Mouse (Mus musculus) heart, adult 2 months (tissue): ENCODE data around the gene Hist2h4. TPM values are rescaled to one million over a fixed set of nuclear protein-coding genes. Genes with fewer than 3 reads are reported as not detected.
A peak's percentile ranks its signal among the peaks of the same experiment; 100 is the strongest.
"Not testable (repeated sequence)": the region's sequence is repeated elsewhere in the genome, so short reads cannot be mapped to it uniquely, and the experiment has no call there.

Source experiments
- DNase-seq, 2 experiments: peaks; one replicate each; pipeline ENCODE4 v3.0.0; 2021
- H3K27ac ChIP-seq: fragments of 200-600 bp; 2 replicates; pipeline ENCODE4 v1.8.1; 2022
- H3K27me3 ChIP-seq: fragments of 200-500 bp; 2 replicates; pipeline ENCODE4 v1.6.1; 2012; ENCODE audit warnings: mild to moderate bottlenecking, low read length, inconsistent platforms, mixed read lengths; ENCODE audit not compliant: control insufficient read depth, insufficient read depth
- H3K36me3 ChIP-seq: fragments of 200-500 bp; 2 replicates; pipeline ENCODE4 v1.6.1; 2012; ENCODE audit warnings: low read length, inconsistent platforms; ENCODE audit not compliant: control insufficient read depth, insufficient read depth
- H3K4me1 ChIP-seq: fragments of 200-500 bp; 2 replicates; pipeline ENCODE4 v1.6.1; 2011; ENCODE audit warnings: low read length; ENCODE audit not compliant: control insufficient read depth, insufficient read depth
- H3K4me3 ChIP-seq: fragments of 200-600 bp; 2 replicates; pipeline ENCODE4 v1.8.1; 2022
- H3K79me2 ChIP-seq: fragments of 200-500 bp; replicated peaks from 2 replicates; pipeline ENCODE4 v1.6.1; 2012; ENCODE audit warnings: mild to moderate bottlenecking, inconsistent platforms, low read length, moderate library complexity, mixed read lengths; ENCODE audit not compliant: control insufficient read depth, insufficient read depth
- H3K9ac ChIP-seq: fragments of 200-500 bp; 2 replicates; pipeline ENCODE4 v1.6.1; 2012; ENCODE audit warnings: low read depth, mild to moderate bottlenecking, control low read depth, inconsistent platforms, low read length, mixed read lengths
- CTCF ChIP-seq: fragments of 200-600 bp; IDR thresholded peaks from 2 replicates; pipeline ENCODE4 v1.8.1; 2022; ENCODE audit warnings: antibody characterized with exemption, mild to moderate bottlenecking, moderate library complexity
- EP300 ChIP-seq: fragments of 200-500 bp; IDR thresholded peaks from 2 replicates; pipeline ENCODE4 v1.6.1; 2011; ENCODE audit warnings: low read depth, low read length, control low read depth; ENCODE audit not compliant: insufficient read depth
- POLR2A ChIP-seq: fragments of 200-500 bp; IDR thresholded peaks from 2 replicates; pipeline ENCODE4 v1.6.1; 2011; ENCODE audit warnings: mild to moderate bottlenecking, low read depth, low read length, control low read depth; ENCODE audit not compliant: insufficient read depth
- WGBS: fragments of 180-500 bp; shearing (Covaris S2); methylation state at CpG from one replicate; pipeline ENCODE4 v1.1.7; 2018; 5-methylcytosine and 5-hydroxymethylcytosine counted together
- intact Hi-C: fragments of 180-260 bp; cut with DNase I; formaldehyde crosslinking; loops from one replicate; pipeline ENCODE4 v1.15.1; 2025
- polyA plus RNA-seq: library from polyadenylated mRNA; depleted of rRNA; stranded (reverse); fragments of >200 nt; gene quantifications from 2 replicates; pipeline ENCODE4 v1.2.3, GENCODE M21; 2012
- total RNA-seq, 2 experiments: library from RNA; stranded (reverse); gene quantifications; 2 replicates each; pipeline ENCODE4 v1.2.3; 2021

Hist2h4 gene
- total and polyA plus RNA-seq, 3 experiments = 1.4 to 14.0 (median 11.6) TPM

DNA sequence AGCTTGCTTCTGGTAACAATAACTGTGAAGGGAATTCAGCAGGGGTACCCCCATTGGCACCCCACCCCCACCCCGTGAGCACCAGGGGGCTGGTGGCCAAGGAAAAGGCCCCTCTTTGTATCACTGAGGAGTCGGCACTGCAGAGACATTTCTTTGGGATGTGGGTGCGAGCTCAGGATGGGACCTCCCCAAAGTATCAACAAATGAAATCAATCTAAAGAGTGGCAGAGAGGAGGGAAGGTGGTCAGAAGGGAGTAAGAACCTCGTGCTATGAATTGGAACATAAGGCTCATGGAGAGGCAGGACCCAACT is 14.1 kb downstream of the Hist2h4 start:
- 63% methylated on average over 4 of the region's 4 CpGs for WGBS
- TF ChIP-seq POLR2A (no peak), CTCF (no peak), EP300 (no peak)
- intact Hi-C loops = loop anchor here (1.0 kb wide), 1 partner anchor 10 kb away; no protein-coding TSS in a partner anchor
- H3K4me3 ChIP-seq = no peak overlapping the region
- peaks cover 3% of the 10 kb centered on the region for H3K4me1 ChIP-seq
- no peak overlapping the region for H3K27ac ChIP-seq
- H3K36me3 ChIP-seq = peaks cover 2% of the 10 kb centered on the region; the same call in 1 of the 2 replicates
- H3K79me2 ChIP-seq = no peaks in the 10 kb centered on the region
- no peaks in the 10 kb centered on the region for H3K27me3 ChIP-seq
- no peak for DNase-seq
- H3K9ac ChIP-seq = no peak overlapping the region

DNA sequence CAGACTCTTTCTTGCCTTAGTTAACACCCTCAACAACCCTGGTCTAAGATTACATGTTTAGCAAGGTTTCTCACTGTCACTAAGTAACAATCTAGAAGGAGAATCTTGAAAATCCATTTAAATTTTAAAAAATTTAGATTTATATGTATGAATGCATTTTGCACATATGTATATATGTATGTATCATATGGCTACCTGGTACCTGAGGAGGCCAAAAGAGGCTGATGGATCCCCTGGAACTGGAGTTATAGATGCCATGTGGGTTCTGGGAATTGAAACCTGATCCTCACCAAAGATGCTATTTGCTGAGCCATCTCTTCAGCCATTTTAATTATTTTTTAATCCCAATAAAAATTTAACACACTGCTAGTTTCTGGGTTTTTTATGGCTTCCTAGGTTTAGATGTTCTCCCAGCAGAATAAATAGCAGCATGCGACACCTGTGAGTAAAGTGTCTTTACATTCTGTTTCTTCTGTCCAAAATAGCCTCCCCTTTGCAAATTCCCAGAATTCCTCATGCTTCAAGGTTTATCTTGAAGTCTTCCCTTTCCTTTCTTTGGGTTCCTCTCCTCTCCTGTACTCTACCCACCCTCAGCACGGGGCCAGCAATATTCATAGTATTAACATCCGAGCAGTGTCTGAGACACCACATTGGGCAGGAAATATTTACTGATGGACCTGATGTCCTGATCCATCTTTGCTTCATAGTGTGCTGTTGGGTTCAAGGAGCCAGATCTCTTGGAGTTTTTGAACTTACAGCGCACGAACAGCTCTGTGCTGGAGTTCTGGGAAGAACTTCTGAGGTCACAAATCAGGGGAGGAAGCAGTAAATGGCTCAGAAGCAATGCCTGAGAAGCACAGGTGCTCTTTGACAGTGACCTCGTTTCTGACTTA is 14.7 kb downstream of the Hist2h4 start:
- intact Hi-C loops = loop anchor here (1.0 kb wide), 1 partner anchor 11 kb away; no protein-coding TSS in a partner anchor
- TF ChIP-seq CTCF (no peak), EP300 (no peak), POLR2A (no peak)
- no peaks in the 10 kb centered on the region for H3K27me3 ChIP-seq
- peaks cover 5% of the 10 kb centered on the region for H3K4me1 ChIP-seq
- WGBS = 58% methylated on average over 6 of the region's 6 CpGs
- H3K4me3 ChIP-seq = no peak overlapping the region
- no peak overlapping the region for H3K9ac ChIP-seq
- H3K36me3 ChIP-seq = peaks cover 7% of the 10 kb centered on the region
- H3K79me2 ChIP-seq = no peaks in the 10 kb centered on the region
- no peak for DNase-seq
- H3K27ac ChIP-seq = no peak overlapping the region

DNA sequence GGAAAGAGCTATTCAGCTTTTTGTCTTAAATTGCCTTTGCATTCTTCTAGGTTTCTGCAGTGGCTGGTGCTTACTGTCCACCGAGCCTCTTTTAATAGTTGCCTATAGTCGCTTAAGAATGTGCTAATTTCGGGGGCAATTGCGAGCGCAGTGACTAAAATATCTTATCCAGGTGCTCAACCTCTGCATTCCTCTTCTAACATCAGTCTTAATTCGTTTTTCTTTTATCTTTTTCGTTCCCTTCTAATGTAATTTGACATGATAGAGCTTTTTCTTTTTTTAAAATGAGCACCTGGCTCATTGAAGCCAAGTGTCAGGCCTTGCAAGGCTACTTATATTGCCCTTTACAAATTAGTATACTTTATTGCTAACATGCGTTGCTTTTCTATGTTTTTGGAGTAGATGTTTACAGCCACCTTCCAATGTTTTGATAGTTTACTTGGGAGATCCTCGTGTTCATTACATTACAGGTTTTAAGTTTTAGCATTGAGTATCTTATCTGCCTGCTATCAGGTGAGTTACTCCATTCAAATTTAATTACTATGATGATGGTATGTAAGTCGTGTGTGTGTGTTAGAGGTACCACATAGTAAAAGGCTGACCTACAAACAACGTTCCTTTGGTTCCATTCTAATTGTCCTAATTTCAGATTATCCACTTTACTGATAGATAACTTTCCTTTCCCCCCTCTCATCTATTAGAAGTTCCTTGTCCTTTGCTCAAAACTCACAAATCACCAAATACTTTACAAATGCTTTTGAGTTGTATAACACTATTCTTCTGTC is 15.6 kb downstream of the Hist2h4 start:
- H3K27me3 ChIP-seq = no peaks in the 10 kb centered on the region
- intact Hi-C loops = no loop called here
- peaks cover 5% of the 10 kb centered on the region for H3K4me1 ChIP-seq
- H3K36me3 ChIP-seq = peaks cover 8% of the 10 kb centered on the region
- DNase-seq = no peak
- TF ChIP-seq EP300 = no peak
- no peak for TF ChIP-seq POLR2A
- no peak for TF ChIP-seq CTCF
- no peaks in the 10 kb centered on the region for H3K79me2 ChIP-seq
- no peak overlapping the region for H3K27ac ChIP-seq
- H3K9ac ChIP-seq = no peak overlapping the region
- H3K4me3 ChIP-seq = no peak overlapping the region
- 45% methylated on average over 11 of the region's 11 CpGs for WGBS

- H3K36me3 ChIP-seq, H3K27ac ChIP-seq: not testable (repeated sequence)
- peak in 1 of 2 experiments; percentile 25 for DNase-seq
These were observed 16.7 kb downstream of the Hist2h4 start, which contains the start of gene Hist2h3c1 for GRCm38 (mm10) chr3:96246427-96246856. Hist2h3c1 (plus strand) TSS chr3:96246685.

GRCm38 (mm10) chr3:96246018-96246417 is 17.1 kb downstream of the Hist2h4 start:
- DNase-seq, H3K27ac ChIP-seq, H3K4me1 ChIP-seq, intact Hi-C loops, H3K27me3 ChIP-seq, H3K79me2 ChIP-seq, H3K36me3 ChIP-seq: not testable (repeated sequence)
- peak overlapping the region; percentile 30; the same call in 1 of the 2 replicates for H3K4me3 ChIP-seq
- under 1% methylated on average over 10 of the region's 21 CpGs for WGBS
- peak overlapping the region; percentile 78 for H3K9ac ChIP-seq

More at GRCm38 (mm10) chr3:96246427-96246856, 16.7 kb downstream of the Hist2h4 start, which contains the start of gene Hist2h3c1:
- H3K4me3 ChIP-seq = peak within 1 kb of the TSS; percentile 30; the same call in 1 of the 2 replicates
- 0% methylated on average over 5 of the region's 47 CpGs for WGBS
- H3K4me1 ChIP-seq, intact Hi-C loops, H3K79me2 ChIP-seq, H3K27me3 ChIP-seq: not testable (repeated sequence)
- H3K9ac ChIP-seq = peak within 1 kb of the TSS; percentile 78
